Mouse (Mus musculus) heart, adult 9 months (tissue): ENCODE results near the gene Cercam.
"Not testable (repeated sequence)": the region's sequence is repeated elsewhere in the genome, so short reads cannot be mapped to it uniquely, and the experiment has no call there.

Source experiments
- DNase-seq, 2 experiments: peaks; one replicate each; pipeline ENCODE4 v3.0.0; 2022; ENCODE audit warnings: low spot score in 2 of 2

Cercam gene

DNA sequence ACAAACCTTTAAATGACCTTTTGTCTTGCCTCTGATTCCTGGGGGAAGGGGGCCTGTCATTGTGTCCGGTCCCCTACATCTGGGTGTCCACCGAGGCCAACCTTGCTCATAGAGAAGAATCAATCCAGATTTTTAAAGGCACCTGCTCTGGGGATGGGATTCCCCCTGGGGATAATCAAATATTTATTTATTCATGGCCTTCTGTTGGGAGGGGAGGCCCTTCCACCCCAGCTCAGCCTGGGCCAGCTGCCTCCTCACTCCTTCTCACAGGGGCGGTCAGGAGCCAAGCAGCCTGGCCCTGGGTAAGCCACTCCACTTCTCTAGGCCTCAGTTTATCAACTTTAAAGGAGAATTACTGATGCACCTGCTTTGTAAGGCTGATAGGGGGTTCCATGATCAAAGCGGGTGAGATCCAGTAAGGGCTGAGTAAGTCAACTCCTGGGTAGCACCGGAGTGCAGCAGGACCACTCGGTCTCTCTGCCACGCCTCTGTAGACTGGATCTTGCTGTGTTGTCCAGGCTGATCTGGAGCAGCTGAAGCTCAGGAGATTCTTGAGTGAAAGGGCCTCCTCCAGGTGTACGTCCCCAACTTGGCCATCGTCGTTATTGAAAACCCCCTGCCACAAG lies 13.3 kb upstream of the Cercam start:
- no peak for DNase-seq

DNA sequence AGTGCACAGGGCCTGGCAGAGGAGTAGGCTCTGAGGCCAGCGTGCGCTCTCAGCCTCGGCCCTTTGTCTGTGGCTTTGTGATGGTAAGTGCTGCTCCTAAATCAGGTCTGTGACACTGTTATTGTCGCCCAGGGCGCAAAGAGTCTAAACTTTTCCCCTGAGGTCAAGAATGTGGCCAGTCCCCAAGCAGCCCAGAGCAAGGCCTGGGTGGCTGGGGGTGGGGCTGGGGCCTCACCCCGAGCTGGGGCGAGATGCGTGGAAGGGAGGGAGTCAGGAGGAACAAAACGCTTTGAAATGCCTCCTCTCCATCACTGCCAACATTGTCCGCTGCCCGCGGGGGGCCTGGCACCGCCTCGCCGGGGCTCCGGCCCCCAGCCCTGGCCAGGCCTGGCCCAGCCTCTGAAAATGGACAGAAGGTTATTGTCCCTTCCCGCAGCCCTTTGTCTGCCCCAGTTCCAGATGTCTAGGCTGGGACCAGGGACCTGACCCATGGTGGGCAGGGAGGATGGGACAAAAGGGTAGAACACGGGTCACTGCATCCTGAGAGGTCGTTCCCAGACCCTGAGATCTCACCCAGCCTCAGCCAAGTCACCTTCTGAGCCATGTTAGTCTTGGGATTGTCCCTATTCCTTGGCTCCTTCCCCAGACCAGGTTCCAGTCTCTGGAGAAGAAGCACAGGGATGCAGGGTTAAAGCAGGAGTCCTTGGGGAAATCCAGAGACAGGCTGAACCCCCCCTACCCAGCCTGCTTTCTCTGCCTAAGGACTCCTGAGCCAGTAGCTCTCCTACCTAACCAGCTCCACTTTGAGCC lies 12.3 kb upstream of the Cercam start:
- no peak for DNase-seq

DNA sequence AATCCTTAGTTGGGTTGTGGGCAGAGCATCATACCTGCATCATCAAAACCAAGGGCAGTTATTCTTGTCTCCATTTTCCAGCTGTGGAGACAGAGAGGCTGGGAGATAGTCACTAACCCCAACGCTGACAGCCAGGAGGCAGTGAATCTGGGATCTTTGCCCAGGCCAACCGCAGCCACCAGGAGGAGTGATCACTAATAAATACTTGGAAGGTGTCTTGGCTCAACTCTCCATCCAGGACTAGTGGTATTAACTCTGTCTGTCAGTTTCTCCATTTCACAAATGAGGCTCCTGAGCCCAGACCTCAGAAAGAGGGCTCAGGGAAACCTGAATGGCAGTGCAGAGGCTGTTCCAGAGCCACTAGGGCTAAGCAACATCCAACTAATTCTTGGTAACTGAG lies 11.6 kb upstream of the Cercam start:
- no peak for DNase-seq

DNA sequence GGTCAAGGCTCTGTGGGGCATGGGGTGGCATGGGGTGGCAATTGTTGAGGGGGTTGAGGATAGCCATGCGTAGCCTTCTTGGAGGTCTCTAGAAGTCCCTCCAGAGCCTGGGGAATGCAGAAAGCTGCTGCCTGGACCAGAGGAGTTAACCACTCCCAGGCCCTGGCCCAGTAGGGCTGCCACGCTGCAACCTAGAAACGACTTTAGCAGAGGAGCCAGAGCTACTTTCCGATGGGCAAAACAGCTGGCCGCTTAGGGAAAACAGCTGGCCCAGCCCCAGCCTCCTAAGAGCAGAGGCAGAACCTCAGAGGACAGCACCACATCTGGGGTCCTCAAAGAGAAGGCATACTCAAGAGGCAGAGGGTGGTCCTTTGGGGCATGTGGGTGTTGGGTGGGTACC lies 11.0 kb upstream of the Cercam start:
- no peak for DNase-seq

DNA sequence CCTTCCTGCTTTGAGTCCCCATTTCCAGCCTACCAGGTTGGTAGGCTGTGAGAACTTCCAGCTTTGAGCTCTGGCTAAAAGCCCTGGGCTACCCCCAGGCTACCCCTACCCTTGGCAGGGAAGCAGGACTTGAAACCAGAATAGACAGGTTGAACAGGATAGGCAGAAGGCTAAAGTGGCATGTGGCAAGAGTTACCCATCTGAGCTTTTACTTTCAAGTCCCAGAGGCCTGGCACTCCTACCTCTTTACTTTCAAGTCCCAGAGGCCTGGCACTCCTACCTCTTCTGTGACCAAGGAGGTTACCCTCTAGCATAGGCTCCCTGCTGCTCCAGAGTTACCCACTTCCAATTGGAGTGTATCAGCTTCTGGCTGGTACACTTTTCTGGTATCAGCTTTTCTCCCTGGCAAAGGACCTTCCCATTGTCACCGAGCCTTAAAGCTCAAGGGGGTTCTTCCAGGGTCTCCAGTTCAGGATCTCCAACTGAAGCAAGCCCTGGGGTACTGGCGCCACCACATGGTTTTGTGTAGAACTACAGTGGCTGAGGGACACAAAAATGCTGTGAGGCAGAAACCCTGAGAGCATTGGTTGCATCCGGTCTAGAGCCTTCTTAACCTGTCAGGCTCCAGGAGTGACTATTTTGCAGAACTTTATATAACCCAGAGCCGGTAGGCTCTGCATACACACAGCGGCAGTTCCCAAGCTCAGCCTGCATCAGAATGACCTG lies 10.1 kb upstream of the Cercam start:
- no peak for DNase-seq

DNA sequence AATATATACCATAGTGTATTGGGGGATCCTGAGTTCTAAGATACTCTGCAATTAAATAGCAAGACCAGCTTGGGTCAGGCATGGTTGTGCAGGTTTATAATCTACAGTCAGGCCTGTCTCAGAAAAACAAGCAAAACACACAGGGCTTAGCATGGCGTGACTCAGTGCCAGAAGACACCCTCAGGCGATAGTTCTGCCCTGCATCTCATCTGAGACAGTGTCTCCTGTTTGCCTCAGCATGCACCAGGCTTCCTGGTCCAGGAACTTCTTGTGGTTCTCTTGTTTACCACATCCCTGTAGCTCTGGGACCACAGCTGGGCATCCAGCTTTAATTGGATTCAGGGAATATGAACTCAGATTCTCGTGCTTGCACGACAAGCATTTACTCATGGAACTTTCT lies 3.8 kb upstream of the Cercam start:
- no peak for DNase-seq

DNA sequence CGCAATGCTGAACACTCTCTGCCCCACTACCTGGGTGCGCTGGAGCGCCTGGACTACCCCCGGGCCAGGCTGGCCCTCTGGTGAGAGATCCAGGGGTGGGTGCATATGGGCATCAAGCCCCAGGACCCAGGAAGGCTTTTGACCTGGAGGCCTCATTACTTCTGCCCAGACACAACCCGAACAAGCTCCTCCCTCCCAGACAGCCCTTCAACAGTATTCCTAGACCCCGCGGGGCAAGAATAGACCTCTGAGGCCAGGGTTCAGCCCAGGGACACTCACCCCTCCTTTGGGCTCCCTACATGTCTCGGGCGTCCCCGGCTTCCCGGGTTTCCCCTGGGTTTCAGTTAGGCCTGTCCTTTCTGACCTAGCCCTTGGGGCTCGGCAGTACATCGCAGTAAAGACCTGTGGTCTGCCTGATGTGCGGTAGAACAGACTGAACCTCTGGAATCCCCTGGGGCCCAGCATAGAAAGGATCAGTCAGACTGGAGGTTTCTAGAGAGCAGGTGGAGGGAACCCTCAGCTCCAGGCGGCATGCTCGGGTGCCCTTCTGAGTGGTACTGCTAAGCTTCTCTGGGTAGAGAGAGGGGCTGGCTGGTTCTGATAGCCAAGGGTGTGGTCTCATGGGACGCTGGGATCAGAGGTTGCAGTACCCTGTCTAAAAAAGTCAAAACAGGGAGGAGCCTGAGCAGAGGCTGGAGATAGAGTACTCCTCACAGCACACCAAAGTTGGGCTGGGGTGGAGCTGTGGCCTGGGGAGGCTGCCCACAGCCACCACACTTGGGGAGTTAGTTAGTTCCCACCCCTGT lies 885 bp downstream of the Cercam start:
- peak; percentile 47 to 53 for DNase-seq

DNA sequence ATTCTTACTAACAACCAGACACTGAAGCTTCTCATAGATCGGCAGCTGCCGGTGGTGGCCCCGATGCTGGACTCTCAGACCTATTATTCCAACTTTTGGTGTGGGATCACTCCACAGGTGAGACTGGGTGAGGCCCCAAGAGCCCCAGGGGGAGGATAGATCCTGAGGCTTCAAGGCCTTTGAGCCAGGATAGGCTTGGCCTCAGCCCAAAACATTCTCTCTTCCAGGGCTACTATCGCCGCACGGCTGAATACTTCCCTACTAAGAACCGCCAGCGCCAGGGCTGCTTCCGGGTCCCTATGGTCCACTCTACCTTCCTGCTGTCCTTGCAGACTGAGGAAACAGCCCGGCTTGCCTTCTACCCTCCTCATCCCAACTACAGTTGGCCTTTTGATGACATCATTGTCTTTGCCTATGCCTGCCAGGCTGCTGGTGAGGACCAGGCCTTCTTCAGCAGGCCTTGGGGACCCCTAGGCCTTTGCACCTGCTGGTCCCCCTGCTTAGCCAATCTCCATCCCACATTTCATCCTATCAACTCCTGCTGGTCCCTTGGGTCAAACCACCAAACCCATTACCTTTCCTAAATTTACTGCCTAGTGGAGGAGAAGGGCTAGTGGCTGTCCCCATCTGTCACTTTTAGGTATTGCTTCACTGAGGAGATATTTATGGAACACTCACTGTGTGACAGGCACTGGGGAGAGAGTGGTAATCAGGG lies 3.8 kb downstream of the Cercam start:
- no peak for DNase-seq

DNA sequence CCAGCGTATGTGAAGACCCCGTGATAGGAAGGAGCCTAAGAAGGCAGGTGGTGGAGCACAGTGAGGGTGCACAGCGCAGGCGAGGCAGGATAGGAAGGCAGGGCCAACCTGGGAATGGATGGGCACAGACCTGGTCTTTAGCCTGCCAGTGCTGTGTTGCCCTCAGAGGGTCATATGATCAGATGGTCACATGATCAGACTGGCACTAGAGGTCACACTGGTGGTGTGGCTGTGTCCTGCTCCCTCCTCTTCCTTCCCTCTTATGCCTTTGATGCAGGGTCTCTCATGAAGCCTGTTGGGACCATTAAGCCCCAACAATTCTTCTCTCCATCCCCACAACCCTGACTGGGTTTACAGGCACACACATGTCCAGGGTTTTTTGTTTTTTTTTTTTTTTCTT lies 4.8 kb downstream of the Cercam start:
- no peak for DNase-seq

DNA sequence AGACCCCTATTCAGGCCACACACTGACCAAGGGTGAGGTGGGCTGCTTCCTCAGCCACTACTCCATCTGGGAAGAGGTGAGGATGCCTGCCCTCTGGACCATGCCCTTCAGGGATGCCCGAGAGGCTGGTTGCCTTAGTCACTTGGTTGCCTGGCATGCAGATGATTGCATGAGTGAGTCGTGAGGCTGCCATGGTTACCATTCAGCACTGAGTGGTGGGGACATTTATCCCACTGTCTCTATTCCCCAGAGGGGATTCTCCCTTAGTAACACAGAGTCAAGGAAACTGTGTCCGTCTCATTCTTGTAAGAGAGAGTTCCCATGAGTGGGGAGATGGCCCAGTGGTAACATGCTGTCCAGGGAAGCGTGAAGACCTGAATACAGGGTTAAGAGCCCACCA lies 9.1 kb downstream of the Cercam start:
- DNase-seq = no peak

DNA sequence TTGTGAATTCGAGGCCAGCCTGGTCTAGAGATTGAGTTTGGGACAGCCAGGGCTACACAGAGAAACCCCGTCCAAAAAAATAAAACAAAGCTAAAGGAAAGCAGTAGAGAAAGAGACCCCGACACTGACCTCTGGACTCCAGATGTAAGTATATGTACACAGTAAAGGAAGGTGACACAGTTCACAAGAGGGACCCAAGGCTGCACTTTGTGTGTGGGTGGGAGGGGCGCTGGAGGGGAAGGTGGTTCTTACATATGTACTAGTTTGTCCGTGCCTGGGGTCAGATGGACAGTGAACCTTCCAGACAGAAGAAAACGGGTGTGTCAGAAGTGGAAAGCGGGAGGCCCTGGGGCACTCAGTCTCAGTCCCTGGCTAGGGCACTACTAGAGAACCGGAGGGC lies 10.2 kb downstream of the Cercam start:
- no peak for DNase-seq

DNA sequence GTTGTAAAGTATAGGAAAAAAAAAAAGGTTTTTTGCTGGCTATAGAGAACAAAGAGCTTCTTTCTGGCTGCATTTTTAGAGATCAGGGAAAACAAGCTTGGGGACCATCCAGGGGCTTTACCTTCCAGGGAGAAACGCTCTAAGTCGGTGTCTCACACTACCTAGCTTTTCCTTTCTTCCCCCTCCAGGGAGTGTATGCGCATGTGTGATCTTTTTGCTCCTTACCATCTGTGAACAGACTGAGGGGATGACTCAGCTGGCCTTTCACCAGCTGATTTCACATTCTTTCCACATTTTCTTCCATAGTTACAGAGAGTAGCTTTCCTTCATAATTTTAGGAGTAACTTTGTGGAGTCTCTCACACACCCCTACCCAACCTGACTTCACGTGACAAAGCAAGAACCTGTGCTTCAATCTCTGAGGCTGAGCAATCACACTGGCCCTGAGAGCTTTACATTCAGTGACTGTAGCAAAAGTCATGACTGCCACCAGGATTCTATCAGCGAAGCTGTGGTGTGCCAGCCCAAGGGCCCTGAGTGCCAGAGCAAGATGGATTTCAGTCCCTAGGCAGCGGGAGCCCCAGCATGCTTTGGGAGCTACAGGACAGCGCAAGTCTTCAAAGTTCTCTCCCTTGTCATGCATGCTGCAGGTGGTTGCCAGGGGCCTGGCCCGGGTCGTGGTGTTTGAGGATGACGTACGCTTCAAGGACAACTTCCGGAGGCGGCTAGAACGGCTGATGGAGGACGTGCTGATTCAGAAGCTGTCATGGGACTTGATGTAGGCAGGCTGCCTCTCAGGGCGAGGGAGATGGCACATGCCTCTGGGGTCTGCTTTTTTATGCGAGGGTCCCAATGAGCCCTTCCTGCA lies 11.2 kb downstream of the Cercam start:
- peak; percentile 20 to 31 for DNase-seq

DNA sequence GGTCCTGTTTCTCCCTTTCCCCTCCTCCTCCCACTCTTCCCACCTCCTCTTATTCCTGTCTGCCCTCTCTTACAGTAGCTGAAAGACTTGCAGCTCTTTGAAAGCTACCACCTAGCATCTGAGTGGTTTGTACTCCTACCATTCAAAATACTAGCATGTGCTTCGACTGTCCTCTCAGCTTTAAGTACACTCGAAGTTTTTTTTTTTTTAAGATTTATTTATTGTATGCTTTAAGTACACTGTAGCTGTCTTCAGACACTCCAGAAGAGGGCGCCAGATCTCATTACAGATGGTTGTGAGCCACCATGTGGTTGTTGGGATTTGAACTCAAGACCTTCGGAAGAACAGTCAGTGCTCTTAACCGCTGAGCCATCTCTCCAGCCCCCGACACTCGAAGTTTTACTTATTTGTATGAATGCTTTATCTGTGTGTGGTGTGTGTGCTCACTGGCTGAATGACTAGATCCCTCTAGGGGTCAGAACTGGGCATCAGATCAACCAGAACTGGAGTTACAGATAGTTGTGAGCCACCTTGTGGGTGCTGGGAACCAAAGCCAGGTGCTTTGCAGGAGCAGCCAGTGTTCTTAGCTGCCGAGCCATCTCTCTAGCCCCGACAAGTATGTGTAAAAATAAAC lies 17.8 kb downstream of the Cercam start:
- not testable (repeated sequence) for DNase-seq

DNA sequence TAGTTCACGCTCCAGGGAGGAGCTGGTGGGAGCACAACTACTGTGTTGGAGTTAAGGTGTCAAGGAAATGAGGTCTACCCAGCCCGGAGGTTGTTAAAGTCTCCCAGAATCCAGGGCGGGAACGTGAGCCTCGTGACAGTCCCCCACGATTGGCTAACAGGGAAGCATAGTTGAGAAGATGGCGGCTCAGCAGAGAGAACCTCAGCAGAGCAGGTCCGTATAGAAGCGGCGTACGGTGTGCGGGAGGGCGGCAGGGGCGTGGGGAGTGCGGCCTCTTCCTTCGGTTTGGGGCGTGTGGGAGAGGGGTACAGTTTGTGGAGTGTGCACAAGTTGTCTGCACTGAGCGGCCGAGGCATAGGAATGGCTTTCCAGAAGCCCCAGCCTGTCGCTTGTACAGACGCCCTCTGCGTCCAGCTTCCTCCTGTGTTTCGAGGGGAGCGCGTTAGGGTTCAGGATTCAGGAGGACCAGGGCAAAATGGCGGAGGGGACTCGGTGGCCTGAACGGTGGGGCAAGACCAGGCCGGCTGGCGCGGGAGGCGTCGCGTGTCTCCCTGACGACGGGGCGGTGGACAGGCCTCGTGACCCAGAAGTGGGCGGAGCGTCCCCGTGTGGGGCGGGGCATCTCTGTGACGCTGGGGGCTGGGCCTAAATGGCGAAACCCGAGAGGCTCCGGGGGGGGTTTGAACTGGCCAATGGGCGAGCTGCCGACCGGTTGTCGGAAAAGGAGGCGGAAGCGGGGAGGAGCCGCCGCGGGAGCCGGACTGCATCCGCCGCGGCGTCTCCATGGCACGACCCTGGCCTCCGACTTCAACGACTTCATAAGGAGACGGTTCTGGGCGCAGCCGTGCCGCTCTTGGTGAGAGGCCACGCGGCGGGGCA lies 20.3 kb downstream of the Cercam start, which contains the start of gene Odf2:
Gene Odf2 (plus strand): TSS at position 156 of the 879 bp plus-strand sequence.
- DNase-seq = peak; percentile 99 to 100

DNA sequence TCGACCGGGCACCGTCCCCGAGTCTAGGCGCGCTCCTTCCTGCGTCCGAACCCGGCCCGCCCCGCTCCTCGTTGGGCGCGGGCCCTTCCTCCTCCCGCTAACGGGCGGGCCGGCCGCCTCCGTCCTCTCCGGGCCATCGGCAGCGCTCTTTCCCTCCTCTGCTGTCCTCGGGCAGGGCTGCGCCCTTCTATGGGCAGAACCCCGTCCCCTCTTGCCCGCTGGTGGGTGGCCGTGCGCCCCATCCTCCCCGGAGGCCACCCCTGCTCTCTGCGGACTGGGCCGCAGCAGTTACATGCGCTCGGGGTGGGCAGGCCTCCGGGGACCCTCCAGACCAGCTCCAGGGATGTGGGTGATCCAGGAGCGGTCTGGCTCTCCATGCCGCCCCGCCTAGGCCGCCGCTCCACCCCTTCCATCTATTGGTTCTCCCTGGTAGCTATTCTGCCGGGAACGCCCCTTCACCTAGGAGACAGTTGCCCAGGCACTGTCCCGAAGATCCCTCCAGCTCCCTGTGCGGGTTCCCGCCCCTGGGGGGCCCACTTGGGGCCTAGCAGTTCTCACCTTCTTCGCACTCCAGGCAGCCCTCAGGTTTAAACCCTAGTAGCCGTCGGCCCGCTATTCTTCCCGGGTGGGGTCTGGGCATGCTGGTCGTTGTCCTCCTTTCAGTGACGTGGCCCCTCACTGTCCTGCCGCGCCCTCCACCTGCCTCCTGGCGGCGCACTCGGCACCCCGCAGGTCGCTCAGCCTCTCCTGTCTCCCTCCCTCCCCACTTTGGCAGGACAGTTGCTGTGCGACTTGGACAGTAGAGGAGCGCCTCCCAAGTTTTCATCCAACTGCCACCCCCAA lies 21.2 kb downstream of the Cercam start:
- DNase-seq = peak; percentile 79

DNA sequence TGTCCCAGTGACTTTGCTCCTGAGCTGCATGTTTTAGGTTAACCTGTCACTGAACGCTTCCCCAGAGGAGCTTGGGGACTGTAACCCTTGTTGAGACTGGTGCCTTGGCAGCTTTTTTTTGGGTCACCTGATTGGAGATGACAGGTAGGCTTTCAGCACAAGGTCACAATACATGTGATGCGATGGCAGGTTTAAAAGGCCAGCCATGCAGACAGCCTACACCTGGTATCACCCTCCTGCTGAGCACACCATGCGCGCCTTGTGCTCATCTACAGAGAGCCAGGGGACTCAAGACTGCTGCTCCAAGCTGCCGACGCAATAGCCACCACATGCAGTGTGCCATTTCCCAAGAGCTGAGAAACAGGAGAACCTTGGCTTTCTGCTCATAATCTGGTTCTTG lies 22.8 kb downstream of the Cercam start:
- no peak for DNase-seq

DNA sequence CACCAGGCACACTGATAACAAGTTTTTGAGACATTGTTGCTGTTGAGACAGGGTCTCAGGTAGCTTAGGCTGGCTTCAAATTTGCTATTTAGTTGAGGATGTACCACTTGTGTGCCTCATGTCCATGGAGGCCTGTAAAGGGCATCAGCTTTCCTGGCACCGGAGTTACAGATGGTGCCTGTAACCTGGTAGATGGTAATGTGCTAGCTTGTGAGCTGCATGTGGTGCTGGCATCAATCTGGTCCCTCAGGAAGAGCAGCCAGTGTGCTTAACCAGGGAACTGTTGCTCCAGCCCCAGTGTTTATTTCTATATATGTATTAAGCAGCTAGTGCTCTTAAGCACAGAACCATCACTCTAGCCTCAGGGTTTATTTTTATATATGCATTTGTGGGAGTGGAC lies 27.1 kb downstream of the Cercam start:
- DNase-seq = no peak

DNA sequence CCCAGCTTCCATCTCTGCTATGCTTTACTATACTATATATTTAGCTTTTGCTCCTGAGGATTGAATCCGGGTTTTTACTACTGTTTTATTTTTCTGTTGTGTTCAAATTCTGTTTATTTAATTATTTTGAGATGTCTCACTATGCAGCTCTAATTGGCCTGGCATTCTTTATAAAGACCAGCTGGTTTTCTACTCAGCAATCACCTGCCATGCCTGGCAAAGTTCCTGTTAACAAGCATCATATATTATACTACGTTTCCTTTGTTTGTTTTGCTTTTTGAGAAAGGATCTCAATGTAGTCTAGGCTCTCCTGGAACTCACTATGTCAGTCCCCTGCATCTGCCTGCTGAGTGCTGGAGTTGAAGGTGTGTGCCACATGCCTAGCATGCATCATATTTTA lies 28.4 kb downstream of the Cercam start:
- no peak for DNase-seq
